Mouse (Mus musculus) midbrain, postnatal 0 days (tissue): Measurements from ENCODE around the gene Serpinb6b. TPM values are rescaled to one million over a fixed set of nuclear protein-coding genes. Genes with fewer than 3 reads are reported as not detected.

Experiments used
- ATAC-seq: fragments of 200-750 bp; cut with Nextera tagmentation; 2 replicates; pipeline ENCODE4 v1.8.0; 2017; ENCODE audit warnings: moderate number of reproducible peaks, mild to moderate bottlenecking, moderate TSS enrichment, moderate library complexity; ENCODE audit not compliant: low FRiP score
- DNase-seq: peaks from one replicate; pipeline ENCODE4 v3.0.0-alpha.2; 2015; ENCODE audit warnings: low spot score
- H3K27ac ChIP-seq: fragments of 300-500 bp; sonication (generic); 2 replicates; pipeline ENCODE4 v1.5.1; 2014; ENCODE audit warnings: low read depth, mild to moderate bottlenecking, low read length, mixed read lengths
- H3K27me3 ChIP-seq: fragments of 300-500 bp; sonication (generic); 2 replicates; pipeline ENCODE4 v1.6.1; 2014; ENCODE audit warnings: low read length, control low read depth, mixed read lengths; ENCODE audit not compliant: insufficient read depth
- H3K36me3 ChIP-seq: fragments of 300-500 bp; sonication (generic); 2 replicates; pipeline ENCODE4 v1.6.1; 2014; ENCODE audit warnings: low read length, control low read depth, mixed read lengths; ENCODE audit not compliant: insufficient read depth
- H3K4me1 ChIP-seq: fragments of 300-500 bp; sonication (generic); 2 replicates; pipeline ENCODE4 v1.6.1; 2014; ENCODE audit warnings: mild to moderate bottlenecking, control low read depth, antibody characterized with exemption, low read length, mixed read lengths; ENCODE audit not compliant: insufficient read depth
- H3K4me2 ChIP-seq: fragments of 300-500 bp; sonication (generic); 2 replicates; pipeline ENCODE4 v1.6.1; 2014; ENCODE audit warnings: low read depth, mild to moderate bottlenecking, low read length, mixed read lengths; ENCODE audit not compliant: poor library complexity, severe bottlenecking
- H3K4me3 ChIP-seq: fragments of 300-500 bp; sonication (generic); 2 replicates; pipeline ENCODE4 v1.5.1; 2014; ENCODE audit warnings: low read depth, mild to moderate bottlenecking, low read length, moderate library complexity
- H3K9ac ChIP-seq: fragments of 300-500 bp; sonication (generic); replicated peaks from 2 replicates; pipeline ENCODE4 v1.6.1; 2014; ENCODE audit warnings: mild to moderate bottlenecking, low read length, moderate library complexity, mixed read lengths; ENCODE audit not compliant: poor library complexity, severe bottlenecking
- H3K9me3 ChIP-seq: fragments of 300-500 bp; sonication (generic); 2 replicates; pipeline ENCODE4 v1.6.1; 2016; ENCODE audit warnings: low read length, control low read depth
- CTCF ChIP-seq: IDR thresholded peaks from 2 replicates; pipeline ENCODE4 v1.5.1; 2016; ENCODE audit warnings: antibody characterized with exemption, mild to moderate bottlenecking
- WGBS: fragments of 180-500 bp; shearing (Covaris S2); extraction: QIAGEN DNeasy Blood & Tissue Kit; methylation state at CpG from one replicate; pipeline ENCODE4 v1.1.7; 2014; 5-methylcytosine and 5-hydroxymethylcytosine counted together
- polyA plus RNA-seq: library from polyadenylated mRNA; unstranded; fragments of >200 nt; fragmentation: Nextera tagmentation; extraction: Ambion mirVana; gene quantifications from 2 replicates; pipeline ENCODE4 v1.2.1, GENCODE M21; 2015
- total RNA-seq: library from RNA; depleted of rRNA; stranded (reverse); fragments of >200 nt; gene quantifications from 2 replicates; pipeline ENCODE4 v1.2.3, GENCODE M21; 2014

The Serpinb6b gene
- total and polyA plus RNA-seq, 2 experiments from 2014 or later, result 1.4 to 2.5 TPM

- H3K27me3 ChIP-seq, result no peaks in the 10 kb centered on the region
- DNase-seq (no peak), ATAC-seq (no peak)
- H3K4me2 ChIP-seq, result no peak overlapping the region
- no peaks in the 10 kb centered on the region for H3K36me3 ChIP-seq
- H3K9ac ChIP-seq, result no peak overlapping the region
- H3K4me3 ChIP-seq, result no peak overlapping the region
- TF ChIP-seq CTCF, result no peak
- H3K9me3 ChIP-seq, result no peaks in the 10 kb centered on the region
- no peak overlapping the region for H3K27ac ChIP-seq
- H3K4me1 ChIP-seq, result no peaks in the 10 kb centered on the region
- WGBS, result 78% methylated on average over 9 of the region's 9 CpGs
Observed at GRCm38 (mm10) chr13:32963990-32964753, 837 bp upstream of the Serpinb6b start.

GRCm38 (mm10) chr13:32966116-32966515 is 1.1 kb downstream of the Serpinb6b start:
- DNase-seq (no peak), ATAC-seq (no peak)
- WGBS, result 76% methylated on average over 5 of the region's 5 CpGs
- H3K27ac ChIP-seq, result no peak overlapping the region
- H3K9ac ChIP-seq, result no peak overlapping the region
- no peaks in the 10 kb centered on the region for H3K36me3 ChIP-seq
- TF ChIP-seq CTCF, result no peak
- H3K9me3 ChIP-seq, result no peaks in the 10 kb centered on the region
- no peak overlapping the region for H3K4me3 ChIP-seq
- no peaks in the 10 kb centered on the region for H3K4me1 ChIP-seq
- H3K27me3 ChIP-seq, result no peaks in the 10 kb centered on the region
- H3K4me2 ChIP-seq, result no peak overlapping the region

- no peak for DNase-seq
- no peak overlapping the region for H3K4me3 ChIP-seq
- no peak overlapping the region for H3K27ac ChIP-seq
- no peaks in the 10 kb centered on the region for H3K4me1 ChIP-seq
- no peak overlapping the region for H3K4me2 ChIP-seq
- H3K36me3 ChIP-seq, result no peaks in the 10 kb centered on the region
- no peak overlapping the region for H3K9ac ChIP-seq
- ATAC-seq, result no peak
- no peaks in the 10 kb centered on the region for H3K9me3 ChIP-seq
- TF ChIP-seq CTCF, result no peak
- H3K27me3 ChIP-seq, result no peaks in the 10 kb centered on the region
Observed at GRCm38 (mm10) chr13:32967233-32967632, 2.2 kb downstream of the Serpinb6b start.

GRCm38 (mm10) chr13:32968353-32968984 is 3.5 kb downstream of the Serpinb6b start:
- Histone ChIP-seq H3K4me3 (no peak overlapping the region), H3K4me2 (no peak overlapping the region), H3K4me1 (no peaks in the 10 kb centered on the region), H3K9me3 (no peaks in the 10 kb centered on the region), H3K9ac (no peak overlapping the region), H3K27ac (no peak overlapping the region), H3K27me3 (no peaks in the 10 kb centered on the region), H3K36me3 (no peaks in the 10 kb centered on the region)
- ATAC-seq, result no peak
- 77% methylated on average over 5 of the region's 5 CpGs for WGBS
- no peak for DNase-seq
- no peak for TF ChIP-seq CTCF

GRCm38 (mm10) chr13:32968996-32969640 is 4.1 kb downstream of the Serpinb6b start:
- Histone ChIP-seq H3K9me3 (no peaks in the 10 kb centered on the region), H3K36me3 (no peaks in the 10 kb centered on the region), H3K9ac (no peak overlapping the region), H3K27me3 (no peaks in the 10 kb centered on the region), H3K4me3 (no peak overlapping the region), H3K4me2 (no peak overlapping the region), H3K27ac (no peak overlapping the region), H3K4me1 (no peaks in the 10 kb centered on the region)
- WGBS, result 83% methylated on average over 4 of the region's 4 CpGs
- no peak for ATAC-seq
- no peak for TF ChIP-seq CTCF
- DNase-seq, result no peak

GRCm38 (mm10) chr13:32969641-32970040 is 4.6 kb downstream of the Serpinb6b start:
- Histone ChIP-seq H3K9me3 (no peaks in the 10 kb centered on the region), H3K4me1 (no peaks in the 10 kb centered on the region), H3K27ac (no peak overlapping the region), H3K4me3 (no peak overlapping the region), H3K9ac (no peak overlapping the region), H3K27me3 (no peaks in the 10 kb centered on the region), H3K36me3 (no peaks in the 10 kb centered on the region), H3K4me2 (no peak overlapping the region)
- DNase-seq (no peak), ATAC-seq (no peak)
- TF ChIP-seq CTCF, result no peak
- 78% methylated on average over 1 of the region's 1 CpGs for WGBS
